Mouse (Mus musculus) myocyte (in vitro differentiated cells): ENCODE results near the gene Fam178b.

Source experiments
- POLR2A ChIP-seq: IDR thresholded peaks from one replicate; pipeline ENCODE4 v1.6.1; 2011; ENCODE audit warnings: low read depth, mild to moderate bottlenecking, control low read depth, moderate library complexity; ENCODE audit not compliant: insufficient read length
- POLR2AphosphoS2 ChIP-seq: IDR thresholded peaks from one replicate; pipeline ENCODE4 v1.6.1; 2011; ENCODE audit warnings: low read depth, control low read depth; ENCODE audit not compliant: insufficient read length
- REST ChIP-seq: IDR thresholded peaks from one replicate; pipeline ENCODE4 v1.6.1; 2011; ENCODE audit warnings: mild to moderate bottlenecking, control low read depth, moderate library complexity; ENCODE audit not compliant: insufficient read depth, insufficient read length
- USF1 ChIP-seq: IDR thresholded peaks from one replicate; pipeline ENCODE4 v1.6.1; 2011; ENCODE audit warnings: low read depth, mild to moderate bottlenecking, control low read depth, moderate library complexity

GRCm38 (mm10) chr1:36665934-36666333, 17.0 kb downstream of the Fam178b start:
- TF ChIP-seq POLR2A (no peak), REST (no peak), POLR2AphosphoS2 (no peak), USF1 (no peak)
